Mouse (Mus musculus): ENCODE measurements around the gene Serpinb6c. TPM values are rescaled to one million over a fixed set of nuclear protein-coding genes. Genes with fewer than 3 reads are reported as not detected.

Serpinb6c gene
- 0.23 and 0.57 TPM in 2 replicates for polyA plus RNA-seq (2012; rRNA removed; ENCODE audit: low replicate concordance)

DNA sequence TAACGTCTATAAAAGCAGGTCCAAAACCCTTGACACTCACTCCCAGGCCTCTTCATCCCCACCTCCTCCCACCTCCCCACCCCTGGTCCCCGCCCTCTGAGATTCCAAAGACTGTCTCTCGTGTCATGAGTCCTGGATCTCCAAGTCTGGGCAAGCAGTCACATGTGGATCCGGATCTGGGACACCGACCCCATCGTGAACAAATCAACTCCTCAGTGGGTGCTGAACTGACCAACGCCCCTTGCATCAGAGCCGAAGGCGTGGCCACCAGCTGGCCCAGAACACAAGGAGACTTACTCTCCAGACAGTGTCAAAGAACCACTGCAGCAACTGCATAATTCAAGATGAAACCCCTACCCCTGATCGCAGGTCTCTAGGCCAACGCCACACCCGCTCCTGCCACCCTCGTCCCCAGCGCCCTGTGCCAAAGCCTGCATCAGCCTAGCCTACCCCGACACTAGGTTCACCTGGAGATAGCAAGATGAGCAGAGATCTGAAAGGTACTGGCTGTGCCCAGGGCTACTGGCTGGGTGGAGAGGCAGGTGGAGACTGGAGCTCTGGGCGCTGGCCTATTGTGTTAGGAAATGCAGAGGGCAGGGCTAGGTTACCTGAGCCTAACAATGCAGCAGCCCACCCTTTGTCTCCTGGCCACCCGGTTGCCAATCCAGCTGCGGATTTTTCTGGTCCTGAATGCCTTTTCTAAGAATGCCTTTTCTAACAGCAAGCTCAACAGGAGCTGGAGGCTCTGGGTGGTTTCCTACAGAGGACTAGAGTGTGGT is at the start of gene Serpinb6c:
Gene Serpinb6c (minus strand): TSS at position 533 of the 779 bp plus-strand sequence.

GRCm38 (mm10) chr13:33843308-33843707 is 62.2 kb downstream of the Serpinb6c start, which contains the start of gene Serpinb6e:
Serpinb6e (minus strand) TSS chr13:33843408.

Other genes with a start within 250 kb of the Serpinb6c start
- not detected in 2 replicates for gene Serpinb6d, start 244.3 kb downstream of the Serpinb6c start, polyA plus RNA-seq (2012; rRNA removed; ENCODE audit: low replicate concordance)
- not detected in 2 replicates for gene Serpinb6e, start 62.3 kb downstream of the Serpinb6c start, polyA plus RNA-seq (2012; rRNA removed; ENCODE audit: low replicate concordance)
- 9.8 and 14.5 TPM in 2 replicates for gene Nqo2, start 59.0 kb upstream of the Serpinb6c start, polyA plus RNA-seq (2012; rRNA removed; ENCODE audit: low replicate concordance)
- gene Ripk1, start 96.7 kb upstream of the Serpinb6c start, polyA plus RNA-seq (2012; rRNA removed; ENCODE audit: low replicate concordance): 7.6 and 11.5 TPM in 2 replicates
- gene Serpinb6a, start 97.1 kb upstream of the Serpinb6c start, polyA plus RNA-seq (2012; rRNA removed; ENCODE audit: low replicate concordance): 85.4 and 97.9 TPM in 2 replicates
- 49.4 and 69.3 TPM in 2 replicates for gene Bphl, start 131.9 kb upstream of the Serpinb6c start, polyA plus RNA-seq (2012; rRNA removed; ENCODE audit: low replicate concordance)
- gene Tubb2a, start 172.3 kb upstream of the Serpinb6c start, polyA plus RNA-seq (2012; rRNA removed; ENCODE audit: low replicate concordance): 307 and 374 TPM in 2 replicates
- 13.1 and 47.8 TPM in 2 replicates for gene Tubb2b, start 224.8 kb upstream of the Serpinb6c start, polyA plus RNA-seq (2012; rRNA removed; ENCODE audit: low replicate concordance)